Mouse (Mus musculus): ENCODE data around the gene Jmjd1c.

DNA sequence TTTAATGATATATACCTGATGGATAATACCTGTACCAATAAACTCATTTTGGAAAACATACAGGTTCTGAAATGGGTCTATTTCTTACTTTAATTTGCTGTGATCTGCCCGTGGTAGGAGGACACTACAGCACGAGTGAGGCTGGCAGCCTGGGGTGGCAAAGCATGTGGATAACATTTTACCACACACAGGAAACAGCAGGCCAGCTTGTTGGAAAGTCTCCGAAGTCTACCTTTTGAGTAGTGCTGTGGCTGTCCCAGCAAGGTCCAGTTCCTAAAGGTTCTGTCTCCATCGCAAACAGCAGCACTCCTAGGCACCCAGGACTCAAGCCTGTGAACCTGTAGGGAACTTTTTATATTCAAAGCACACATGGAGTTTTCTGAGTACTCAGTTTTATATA lies 49.7 kb downstream of the Jmjd1c start:
- TF ChIP-seq CTCF (IDR thresholded peaks at IDR 0.05; ENCODE audit: low read depth) (no peak), EP300 (IDR thresholded peaks at IDR 0.05; ENCODE audit: low read depth) (no peak)

Data from liver, postnatal 0 days (tissue).